Mouse (Mus musculus) ES-CJ7 (cell line): ENCODE measurements around the gene Olfr155.

Source experiments
- DNase-seq: peaks from one replicate; pipeline ENCODE4 v3.0.0; 2011; ENCODE audit warnings: low read depth, low spot score

The Olfr155 gene

GRCm38 (mm10) chr4:43851265-43851664 lies at the start of gene Olfr155:
Gene Olfr155 (plus strand): TSS chr4:43851565.
- DNase-seq: no peak

GRCm38 (mm10) chr4:43822896-43823550 lies 28.3 kb upstream of the Olfr155 start:
- DNase-seq: no peak

GRCm38 (mm10) chr4:43823845-43824337 lies 27.5 kb upstream of the Olfr155 start, which contains the start of gene Olfr156:
Gene Olfr156 (minus strand): TSS chr4:43823895.
- peak; percentile 77 for DNase-seq

GRCm38 (mm10) chr4:43828806-43829205 lies 22.6 kb upstream of the Olfr155 start:
- DNase-seq: no peak

GRCm38 (mm10) chr4:43832031-43832430 lies 19.3 kb upstream of the Olfr155 start:
- peak; percentile 46 for DNase-seq

- DNase-seq: no peak
These were observed 17.6 kb upstream of the Olfr155 start for GRCm38 (mm10) chr4:43833752-43834151.

- no peak for DNase-seq
These were observed 16.6 kb upstream of the Olfr155 start for GRCm38 (mm10) chr4:43834749-43835148.

- DNase-seq: no peak
These were observed 13.0 kb upstream of the Olfr155 start for GRCm38 (mm10) chr4:43838326-43838725.

GRCm38 (mm10) chr4:43840101-43840500 lies 11.3 kb upstream of the Olfr155 start, which contains the start of gene Olfr157:
Gene Olfr157 (minus strand): TSS chr4:43840201.
- no peak for DNase-seq

GRCm38 (mm10) chr4:43854101-43854500 lies 2.7 kb downstream of the Olfr155 start:
- no peak for DNase-seq

GRCm38 (mm10) chr4:43859886-43860285 lies 8.5 kb downstream of the Olfr155 start:
- no peak for DNase-seq

GRCm38 (mm10) chr4:43860744-43861519 lies 9.6 kb downstream of the Olfr155 start:
- peak; percentile 85 for DNase-seq

- no peak for DNase-seq
These were observed 11.9 kb downstream of the Olfr155 start for GRCm38 (mm10) chr4:43863298-43863697.

- no peak for DNase-seq
These were observed 18.5 kb downstream of the Olfr155 start for GRCm38 (mm10) chr4:43869821-43870220.

GRCm38 (mm10) chr4:43874501-43874900 lies 23.1 kb downstream of the Olfr155 start:
- DNase-seq: no peak

- DNase-seq: peak; percentile 61
These were observed 24.0 kb downstream of the Olfr155 start, which contains the start of gene Reck for GRCm38 (mm10) chr4:43875160-43875918. Gene Reck (plus strand): TSS chr4:43875530.

- DNase-seq: peak; percentile 20
These were observed 24.6 kb downstream of the Olfr155 start for GRCm38 (mm10) chr4:43875919-43876411.

GRCm38 (mm10) chr4:43877230-43877629 lies 25.9 kb downstream of the Olfr155 start:
- no peak for DNase-seq

GRCm38 (mm10) chr4:43878121-43878776 lies 26.9 kb downstream of the Olfr155 start:
- no peak for DNase-seq

GRCm38 (mm10) chr4:43879566-43879965 lies 28.2 kb downstream of the Olfr155 start:
- DNase-seq: no peak

- no peak for DNase-seq
These were observed 32.8 kb downstream of the Olfr155 start for GRCm38 (mm10) chr4:43884196-43884595.
